ENCODE assay signal across 8 mouse cellular contexts in genomic region chr6:51170871-51171270, GRCm38 (mm10).
DNase-seq lines count a peak whose midpoint lies in the region; ATAC-seq lines count a peak whose summit lies in the region.

No protein-coding gene starts in this region.

- H3K36me3 ChIP-seq in intestine, embryonic 14.5 days (ENCODE audit: control insufficient read depth, insufficient read depth, low read length) = no peaks in the 10 kb centered on the region
- H3K36me3 ChIP-seq in liver, embryonic 16.5 days (ENCODE audit: control insufficient read depth, insufficient read depth) = no peaks in the 10 kb centered on the region

- H3K9ac ChIP-seq in intestine, embryonic 14.5 days (ENCODE audit: low read length) = no peak overlapping the region
- no peak overlapping the region for H3K9ac ChIP-seq in liver, embryonic 16.5 days (ENCODE audit: low read depth, low read length)

- H3K4me3 ChIP-seq in intestine, embryonic 14.5 days (ENCODE audit: low read depth, low read length) = no peak overlapping the region
- no peak overlapping the region for H3K4me3 ChIP-seq in liver, embryonic 16.5 days (ENCODE audit: low read depth, low read length)

- H3K4me2 ChIP-seq in intestine, embryonic 14.5 days (ENCODE audit: low read length) = peak overlapping the region; percentile 79
- peak overlapping the region; percentile 60 for H3K4me2 ChIP-seq in liver, embryonic 16.5 days (ENCODE audit: low read depth, low read length)

- peaks cover 20% of the 10 kb centered on the region for H3K27me3 ChIP-seq in intestine, embryonic 14.5 days (replicated peaks; ENCODE audit: control insufficient read depth, insufficient read depth, low read length)
- peaks cover 70% of the 10 kb centered on the region for H3K27me3 ChIP-seq in liver, embryonic 16.5 days (ENCODE audit: control insufficient read depth, insufficient read depth, low read depth, low read length)

- DNase-seq in left cerebral cortex, postnatal 14 days (ENCODE audit: low spot score in 2 of 2) = peak; percentile 40 to 73
- no peak for DNase-seq in left cerebral cortex, adult 18-20 months (ENCODE audit: low spot score in 2 of 2)
- DNase-seq in embryo, embryonic 11 days = peak; percentile 95
- DNase-seq in intestine, embryonic 14.5 days (ENCODE audit: low spot score) = peak; percentile 74
- DNase-seq in neural tube, embryonic 10.5 days (ENCODE audit: extremely low spot score, low spot score) = peak; percentile 47
- no peak for DNase-seq in frontal cortex, postnatal 14 days (ENCODE audit: low spot score in 2 of 2)

- H3K4me1 ChIP-seq in intestine, embryonic 14.5 days (replicated peaks; ENCODE audit: control insufficient read depth, insufficient read depth, low read length) = peaks cover 35% of the 10 kb centered on the region
- H3K4me1 ChIP-seq in liver, embryonic 16.5 days (ENCODE audit: control insufficient read depth, low read depth, low read length) = peaks cover 14% of the 10 kb centered on the region

- peak overlapping the region; percentile 97 for H3K27ac ChIP-seq in intestine, embryonic 14.5 days (ENCODE audit: low read depth)
- H3K27ac ChIP-seq in liver, embryonic 16.5 days (ENCODE audit: low read length) = no peak overlapping the region

- intact Hi-C loops in left cerebral cortex, postnatal 14 days (cut with DNase I) = loop anchor here (5.0 kb wide), 3 partner anchors 836 to 1954 kb away; partner anchors contain the start of gene Evx1

- no peaks in the 10 kb centered on the region for H3K9me3 ChIP-seq in intestine, embryonic 14.5 days (ENCODE audit: control insufficient read depth, low read length)
- no peaks in the 10 kb centered on the region; the same call in 1 of the 2 replicates for H3K9me3 ChIP-seq in liver, embryonic 16.5 days (replicated peaks; ENCODE audit: control insufficient read depth, low read length)

- peak; percentile 63 for ATAC-seq in granulocyte monocyte progenitor cell, adult 5-6 weeks (replicated peaks; ENCODE audit: poor library complexity, severe bottlenecking)
- ATAC-seq in intestine, embryonic 14.5 days (replicated peaks; ENCODE audit: low FRiP score, low TSS enrichment, low read depth) = peak; percentile 78
- peak; percentile 71 for ATAC-seq in liver, embryonic 16.5 days (ENCODE audit: low read depth)

- under 1% methylated on average over 11 of the region's 11 CpGs for WGBS in intestine, embryonic 14.5 days
- WGBS in liver, embryonic 16.5 days (ENCODE audit: insufficient replicate concordance) = under 1% methylated on average over 11 of the region's 11 CpGs

Comparison
In these comparisons a context has a peak if more than half of its experiments do, and no peak if none do; other contexts are left out.
1. DNase-seq: peak in left cerebral cortex, postnatal 14 days (2 of 2), embryo, embryonic 11 days (single experiment), intestine, embryonic 14.5 days (single experiment) and neural tube, embryonic 10.5 days (single experiment); none in left cerebral cortex, adult 18-20 months (0 of 2) and frontal cortex, postnatal 14 days (0 of 2).
2. Peak in every context shown above with its lines, with median percentiles within 50 percentile points of each other: ATAC-seq.